1 mouse cellular context compared by ENCODE assay signal in the genomic region with DNA sequence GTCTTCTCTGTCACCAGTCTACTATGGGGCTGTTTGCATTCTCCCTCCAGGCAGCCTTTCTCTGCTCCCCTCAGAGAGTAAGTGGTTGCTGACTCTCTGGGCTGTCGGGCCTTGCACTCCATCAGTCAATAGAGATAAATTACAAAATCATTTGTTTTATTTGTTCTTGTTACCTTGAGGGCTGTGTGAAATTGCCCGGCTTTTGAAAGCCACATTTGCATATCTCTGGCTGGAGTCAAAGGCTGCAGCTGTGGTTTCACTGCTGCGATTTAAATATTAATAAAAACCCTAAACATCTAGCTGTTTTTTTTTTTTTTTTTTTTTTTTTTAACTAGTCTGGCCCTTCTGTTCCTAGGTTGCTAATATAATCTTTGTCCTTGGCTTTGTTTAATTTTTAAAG.
A peak's percentile ranks its signal among the peaks of the same experiment; 100 is the strongest.
TF ChIP-seq lines count a peak whose summit lies in the region.

No protein-coding gene starts in this region.

TF ChIP-seq in CH12.LX, 34 proteins besides CTCF, POLR2A, EP300 and RAD21:
- TF ChIP-seq ZNF384 (IDR thresholded peaks at IDR 0.05; ENCODE audit: low read depth, low read length) (peak; percentile 54), SIN3A (IDR thresholded peaks at IDR 0.05; ENCODE audit: low read length) (no peak)
